Mouse (Mus musculus): Measurements from ENCODE around the gene Zfp260.

DNA sequence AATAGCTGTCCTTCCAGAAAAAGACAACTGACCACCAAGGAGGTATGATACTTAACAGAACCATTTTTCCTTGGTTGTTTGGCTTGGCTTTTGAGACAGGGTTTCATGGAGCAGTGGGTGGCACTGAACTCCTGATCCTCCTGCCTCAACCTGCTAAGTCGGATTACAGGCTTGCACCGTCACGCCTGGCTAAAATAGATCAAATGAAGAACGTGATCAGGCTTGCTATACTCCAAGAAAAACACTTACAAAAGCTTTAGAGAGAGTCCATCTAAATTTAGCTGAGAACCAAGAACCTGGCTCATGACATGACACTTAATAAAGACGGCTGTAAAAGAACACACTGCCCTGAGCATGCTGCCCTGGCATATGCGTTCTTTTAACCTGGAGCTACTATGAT is 34.2 kb upstream of the Zfp260 start:
- TF ChIP-seq GATA1 (IDR thresholded peaks at IDR 0.05; ENCODE audit: low read length) (no peak), TAL1 (IDR thresholded peaks at IDR 0.05; ENCODE audit: low read length) (no peak)
